Mouse (Mus musculus) gastrocnemius, postnatal 4 days (tissue): ENCODE data around the gene Ddx23. TPM values are rescaled to one million over a fixed set of nuclear protein-coding genes. Genes with fewer than 3 reads are reported as not detected.

Experiments
- DNase-seq, 2 experiments: peaks; one replicate each; pipeline ENCODE4 v3.0.0; 2021 to 2022; ENCODE audit warnings: low spot score in 2 of 2, mixed read lengths in 2 of 2
- total RNA-seq, 2 experiments: library from RNA; stranded (reverse); gene quantifications; 2 replicates each; pipeline ENCODE4 v1.2.3; 2021

Ddx23 gene
- total RNA-seq, 2 experiments from 2014 or later, result 62.5 to 67.3 TPM

DNA sequence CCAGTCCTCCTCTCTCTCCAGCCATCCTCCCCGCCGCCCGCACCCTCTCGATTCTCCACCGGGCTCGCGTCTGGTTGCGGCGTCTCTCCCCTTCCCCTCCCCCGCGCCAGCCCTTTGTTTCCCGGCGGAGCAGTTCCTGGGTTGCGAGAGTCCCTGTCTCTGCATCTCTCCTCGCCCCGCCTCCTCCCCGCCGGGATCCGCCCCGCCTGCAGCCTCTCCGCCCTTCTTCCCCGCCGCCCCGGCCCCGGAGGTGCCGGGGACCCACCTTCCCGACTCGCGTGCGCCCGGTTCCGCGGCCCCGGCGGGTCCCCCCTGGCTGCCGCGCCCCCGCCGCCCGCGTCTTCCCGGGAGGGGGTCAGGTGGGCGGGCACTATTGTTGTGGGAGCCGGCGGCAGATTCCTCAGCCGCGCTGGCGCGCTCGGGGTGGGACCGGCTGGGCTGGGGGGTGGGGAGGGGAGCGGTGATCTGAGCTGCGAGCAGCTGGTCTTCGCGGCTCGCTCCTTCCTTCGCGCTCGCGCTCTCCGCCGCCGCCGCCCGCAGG lies 28.1 kb downstream of the Ddx23 start:
- DNase-seq, result peak; percentile 64 to 81

GRCm38 (mm10) chr15:98633822-98634470 lies 28.7 kb downstream of the Ddx23 start:
- no peak for DNase-seq

- no peak for DNase-seq
Observed at GRCm38 (mm10) chr15:98632921-98633320, 29.8 kb downstream of the Ddx23 start.

DNA sequence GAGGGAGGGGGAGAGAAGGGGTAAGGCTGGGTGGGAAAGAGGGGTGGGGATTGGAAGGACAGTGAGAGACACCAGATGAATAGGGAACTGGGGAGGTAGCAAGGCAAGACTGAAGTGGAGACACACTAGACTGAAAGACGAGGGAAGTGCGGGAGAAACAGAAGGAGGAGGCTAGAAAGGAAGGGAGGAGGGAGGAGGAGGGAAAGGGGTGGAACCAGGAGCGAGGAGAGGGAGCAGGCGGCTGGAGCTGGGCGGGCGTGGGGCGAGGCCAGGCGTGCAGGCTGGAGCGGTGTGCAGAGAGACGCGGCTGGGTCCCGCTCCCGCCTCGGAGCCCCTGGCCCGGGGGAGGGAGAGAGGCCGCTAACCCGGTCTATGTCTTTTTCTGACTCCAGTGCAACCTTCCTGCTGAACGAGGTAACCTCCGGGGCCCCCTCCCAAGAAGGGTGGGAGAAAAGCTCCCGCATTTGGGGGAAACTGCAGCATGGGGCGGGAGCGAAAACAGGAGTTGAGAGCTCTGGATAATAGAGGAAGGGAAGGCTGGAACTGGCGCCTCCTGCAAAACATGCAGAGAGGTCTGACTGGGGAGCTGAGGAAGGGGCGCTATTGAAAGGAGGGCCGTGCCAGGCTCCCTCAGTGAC lies 30.5 kb downstream of the Ddx23 start:
- peak; percentile 54 to 67 for DNase-seq

DNA sequence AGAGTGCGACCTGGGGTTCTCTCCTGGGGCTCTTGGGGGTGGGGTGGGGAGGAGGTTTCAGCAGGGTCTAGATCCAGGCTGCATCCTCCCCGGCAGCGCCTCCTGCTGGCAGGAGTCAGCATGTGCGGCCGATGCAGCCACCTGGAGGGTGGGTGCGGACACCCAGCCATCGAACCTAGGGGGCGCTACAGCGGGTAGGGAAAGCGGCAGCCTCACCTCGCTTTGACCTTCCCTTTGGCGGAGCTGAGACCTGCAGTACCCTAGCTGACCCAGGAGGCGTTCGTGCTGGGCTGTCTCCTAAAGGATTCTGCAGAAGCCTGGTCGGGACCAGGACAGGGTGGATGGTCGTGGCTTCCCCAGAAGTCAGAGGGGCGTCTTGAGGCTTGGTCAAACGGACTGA lies 31.2 kb downstream of the Ddx23 start:
- peak; percentile 77 to 83 for DNase-seq

DNA sequence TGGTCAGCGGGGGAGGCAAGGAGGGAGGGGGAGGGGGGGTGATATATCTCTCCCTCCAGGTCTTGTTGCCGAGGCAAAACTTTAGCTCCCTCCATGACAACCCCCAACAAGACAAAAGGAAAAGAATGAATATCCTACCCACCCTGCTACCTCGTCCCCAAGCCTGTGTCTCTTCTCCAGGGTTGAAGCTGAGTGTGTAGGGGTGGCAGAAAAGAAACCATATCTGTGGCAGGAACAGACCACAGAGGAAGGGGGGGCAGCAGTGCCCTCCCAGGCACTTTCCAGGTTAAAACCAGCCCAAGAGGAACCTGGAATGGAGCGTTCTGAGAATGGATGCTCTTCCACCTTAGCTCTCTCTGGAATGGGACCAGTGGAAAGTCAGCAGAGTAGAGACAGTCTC lies 32.2 kb downstream of the Ddx23 start, which contains the start of gene Cacnb3:
TSS of gene Cacnb3 (plus strand) at position 301 of the 400 bp plus-strand sequence.
- no peak for DNase-seq

- DNase-seq, result no peak
Observed at GRCm38 (mm10) chr15:98629464-98629863, 33.2 kb downstream of the Ddx23 start.

- DNase-seq, result no peak
Observed at GRCm38 (mm10) chr15:98628589-98629254, 34.0 kb downstream of the Ddx23 start.

- no peak for DNase-seq
Observed at GRCm38 (mm10) chr15:98626487-98627212, 36.0 kb downstream of the Ddx23 start.

GRCm38 (mm10) chr15:98626078-98626477 lies 36.6 kb downstream of the Ddx23 start:
- DNase-seq, result no peak

DNA sequence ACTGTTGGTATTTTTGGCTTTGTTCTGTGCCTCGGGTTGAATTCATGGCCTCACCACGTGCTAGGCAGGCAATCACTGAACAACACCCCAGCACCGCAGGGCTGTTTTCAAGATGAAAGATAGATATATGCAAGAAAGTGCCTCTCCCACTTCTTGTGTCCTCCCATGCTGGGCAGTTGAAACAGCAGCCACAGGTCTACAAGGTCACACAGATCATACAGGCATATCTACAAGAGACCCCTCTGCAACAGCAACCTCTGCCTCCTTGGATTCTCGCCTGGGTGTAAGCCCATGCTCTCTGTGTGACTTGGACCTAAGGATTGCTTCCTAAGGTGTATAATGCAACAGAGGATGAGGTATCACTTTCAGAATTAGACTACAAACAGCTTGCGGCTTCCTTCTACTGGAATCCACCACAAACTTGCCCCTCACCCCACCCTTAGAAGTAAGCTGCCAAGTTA lies 39.3 kb downstream of the Ddx23 start:
- no peak for DNase-seq

DNA sequence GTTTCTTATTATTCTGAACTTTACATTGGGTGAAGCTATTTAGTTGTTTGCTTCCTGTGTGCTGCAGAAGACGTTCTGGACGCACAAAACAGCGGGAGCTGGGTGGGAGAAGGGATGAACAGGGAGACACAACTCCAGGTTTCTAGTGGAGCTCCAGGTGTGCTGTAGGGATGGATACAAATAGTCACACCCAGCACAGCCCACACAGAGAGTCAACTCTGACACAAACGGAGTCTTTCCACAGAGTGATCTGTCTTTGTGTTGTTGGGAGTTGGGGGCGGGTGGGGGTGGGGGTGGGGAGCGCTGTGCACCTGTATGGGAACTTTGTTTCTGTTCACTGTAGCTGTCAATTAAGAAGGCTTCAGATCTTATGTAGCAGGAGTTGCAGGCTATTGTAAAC lies 40.0 kb downstream of the Ddx23 start:
- no peak for DNase-seq

GRCm38 (mm10) chr15:98622199-98622598 lies 40.5 kb downstream of the Ddx23 start:
- no peak for DNase-seq

DNA sequence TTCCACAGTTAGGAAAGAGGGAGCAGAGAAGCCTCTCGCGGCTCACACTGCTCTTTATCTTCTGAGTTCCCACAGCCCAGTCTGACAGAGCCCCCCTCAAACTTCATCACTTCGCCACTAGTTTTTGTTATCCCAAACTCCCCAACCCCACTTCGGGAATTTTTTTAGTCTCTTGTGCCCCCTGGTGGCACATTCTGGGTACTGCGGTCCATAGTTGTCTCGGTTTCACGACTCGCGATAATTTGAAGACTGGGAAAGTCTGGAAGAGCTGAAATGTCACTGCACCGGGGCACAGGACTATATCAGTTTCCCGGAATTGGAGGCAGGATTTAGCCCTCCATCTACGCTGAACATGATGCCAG lies 45.5 kb downstream of the Ddx23 start:
- DNase-seq, result peak; percentile 58 to 68

DNA sequence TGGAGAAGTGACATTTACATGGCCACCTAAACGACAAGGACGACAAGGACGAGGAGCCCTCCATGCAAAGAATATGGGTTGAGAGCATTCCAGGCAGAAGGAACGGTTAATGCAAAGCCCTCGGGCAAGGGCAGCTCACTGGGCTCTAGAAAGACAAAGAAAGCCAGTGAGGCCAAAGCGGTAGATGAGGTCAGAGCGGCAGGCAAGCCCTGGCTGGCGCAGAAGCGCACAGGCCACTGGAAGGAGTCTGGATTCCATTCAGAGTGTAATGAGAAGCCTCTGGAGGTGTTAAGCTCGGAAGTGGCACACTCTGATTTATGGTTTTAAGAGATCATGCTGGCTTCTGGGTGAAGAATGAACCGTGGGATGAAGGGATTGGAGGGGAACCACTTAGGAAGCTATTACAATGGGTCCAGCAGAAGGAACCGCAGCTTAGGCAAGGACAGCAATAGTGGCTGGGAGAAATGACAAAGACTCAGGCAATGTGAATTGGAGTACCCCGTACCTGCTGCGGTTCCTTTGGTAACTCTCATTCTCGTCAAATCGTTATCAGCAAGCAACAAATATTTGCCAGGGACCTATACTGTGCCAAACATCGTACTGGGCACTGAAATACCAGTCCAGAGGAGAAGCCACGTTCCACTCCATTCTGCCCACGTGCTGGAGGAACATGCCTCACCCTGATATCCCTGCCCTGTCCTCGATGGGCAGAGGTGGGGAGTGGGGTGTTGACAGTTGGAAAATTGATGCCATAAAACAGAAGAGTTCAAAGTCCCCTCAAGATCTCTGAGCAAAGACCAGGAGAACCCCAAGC lies 46.1 kb downstream of the Ddx23 start:
- DNase-seq, result no peak

DNA sequence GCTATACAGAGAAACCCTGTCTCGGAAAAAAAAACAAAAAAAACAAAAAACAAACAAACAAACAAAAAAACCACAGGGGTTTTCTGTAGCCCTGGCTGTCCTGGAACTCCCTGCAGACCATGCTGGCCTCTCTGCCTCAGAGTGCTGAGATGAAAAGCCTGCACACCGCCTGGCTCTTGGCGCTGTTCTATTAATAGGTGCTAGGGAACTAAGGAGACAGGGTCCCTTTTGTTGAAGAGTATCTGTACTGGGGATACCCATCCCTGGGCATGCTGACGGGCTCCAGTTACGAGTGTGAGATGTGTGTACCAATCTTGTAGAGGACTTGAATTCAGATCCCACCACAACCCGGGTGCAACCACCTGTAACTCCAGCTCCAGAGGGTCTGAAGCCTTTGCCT lies 46.9 kb downstream of the Ddx23 start:
- no peak for DNase-seq

DNA sequence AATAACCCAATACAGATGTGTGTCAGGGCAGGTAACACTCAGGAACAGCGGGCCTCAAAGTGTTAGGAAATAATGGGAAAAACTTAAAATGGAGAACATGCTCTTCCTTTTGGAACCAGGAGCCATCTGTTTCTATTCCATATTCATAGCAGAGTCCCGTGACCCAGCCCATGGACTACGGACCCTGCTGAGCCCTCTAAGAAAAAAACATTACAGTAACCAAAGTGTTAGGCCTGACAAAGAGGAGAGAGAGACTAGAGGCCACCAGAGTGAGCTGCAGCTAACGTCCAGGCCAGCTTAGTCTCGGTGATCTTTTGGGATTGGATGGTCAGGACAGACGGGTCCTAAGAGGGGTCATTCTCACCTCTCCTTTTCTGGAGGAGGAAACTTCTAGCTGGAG lies 47.7 kb downstream of the Ddx23 start:
- no peak for DNase-seq

DNA sequence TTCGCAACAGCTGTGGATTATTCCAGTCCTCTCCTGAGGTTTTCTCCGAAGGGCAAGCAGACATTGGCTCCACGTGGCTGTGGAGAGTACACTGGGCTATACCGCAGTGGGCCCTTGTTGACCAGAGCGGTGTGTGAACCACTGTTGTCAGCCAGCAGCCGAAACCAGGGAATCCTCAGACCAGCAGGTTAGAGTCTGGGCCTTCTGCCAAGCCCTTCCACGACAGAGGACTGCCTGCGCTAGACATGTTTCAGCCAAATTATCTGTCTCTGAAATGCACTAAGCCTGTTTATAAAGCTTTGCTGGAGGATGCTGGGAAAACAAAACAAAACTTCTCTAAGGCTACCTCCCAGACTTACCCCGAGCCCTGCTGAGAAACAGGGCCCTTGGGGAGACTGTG lies 48.1 kb downstream of the Ddx23 start:
- no peak for DNase-seq

DNA sequence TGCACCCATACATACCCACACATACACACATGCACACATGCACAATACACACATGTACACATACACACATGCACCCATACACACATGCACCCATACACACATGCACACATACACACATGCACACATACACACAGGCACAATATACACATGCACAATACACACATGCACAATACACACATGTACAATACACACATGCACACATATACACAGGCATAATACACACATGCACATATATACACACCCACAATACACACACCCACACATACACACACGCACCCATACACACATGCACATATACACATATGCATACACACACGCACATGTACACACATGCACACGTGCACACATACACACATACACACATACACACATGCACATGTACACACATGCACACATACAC lies 50.5 kb downstream of the Ddx23 start:
- no peak for DNase-seq

DNA sequence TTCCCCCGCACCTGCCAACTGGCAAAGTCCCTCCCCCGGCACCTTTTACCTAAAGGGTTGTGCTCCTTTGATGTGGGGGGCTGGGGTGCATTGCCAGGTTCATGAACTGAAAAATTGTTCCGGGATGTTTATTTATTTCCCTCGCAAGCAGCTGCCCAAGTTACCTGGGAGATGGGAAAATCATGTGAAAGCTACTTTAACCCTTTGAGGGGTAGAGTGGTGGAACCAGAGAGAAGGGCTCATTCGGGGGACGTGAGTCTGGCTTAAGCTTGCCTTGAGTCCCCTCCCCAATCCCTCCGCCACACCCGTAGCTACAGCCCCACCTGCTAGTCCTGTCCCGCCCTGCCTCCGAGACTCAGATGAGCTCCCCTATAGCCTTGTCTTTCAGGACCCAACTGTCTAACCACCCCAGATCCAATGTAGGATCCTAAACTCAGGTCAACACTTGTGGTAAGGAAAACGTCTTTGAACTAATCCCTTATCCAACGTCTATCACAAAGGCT lies 52.5 kb downstream of the Ddx23 start:
- DNase-seq, result no peak
